Mouse (Mus musculus): ENCODE data around the gene Sgpp2.

GRCm38 (mm10) chr1:78308688-78309087 lies 1.5 kb upstream of the Sgpp2 start:
- no peak for TF ChIP-seq HCFC1 (IDR thresholded peaks at IDR 0.05; ENCODE audit: borderline replicate concordance, insufficient read depth, low read length)
- 0 out of 2 replicates have a peak, but pooled peaks have one; percentile 55 for TF ChIP-seq MAFK (IDR thresholded peaks at IDR 0.05; ENCODE audit: insufficient read depth, low read depth, low read length)
- TF ChIP-seq CHD2 (IDR thresholded peaks at IDR 0.05; ENCODE audit: low read depth, low read length) = no peak

All from ES-E14 (cell line).